In genomic region chr13:83730713-83731480, GRCm38 (mm10) we compare ENCODE assay signal across 7 mouse cellular contexts.
DNase-seq lines count a peak whose midpoint lies in the region; ATAC-seq and TF ChIP-seq lines count a peak whose summit lies in the region.

No protein-coding gene starts in this region.

- H3K4me1 ChIP-seq in G1E (ENCODE audit: insufficient read depth, low read depth, low read length), result peaks cover 12% of the 10 kb centered on the region; the same call in 1 of the 2 replicates
- H3K4me1 ChIP-seq in heart, embryonic 14.5 days (ENCODE audit: control insufficient read depth in 2 of 2, insufficient read depth in 2 of 2, low read length in 2 of 2), result peaks cover 6 to 20% of the 10 kb centered on the region in 2 experiments
- peaks cover 56% of the 10 kb centered on the region for H3K4me1 ChIP-seq in megakaryocyte, embryonic 14.5 days

- no peak for ATAC-seq in G1E (ENCODE audit: extremely low read depth, insufficient number of reproducible peaks, low FRiP score, poor library complexity, severe bottlenecking)
- peak; percentile 80 for ATAC-seq in heart, embryonic 14.5 days (ENCODE audit: insufficient number of reproducible peaks, insufficient read depth, low FRiP score, low read depth)

- peak overlapping the region; percentile 72 to 85 for H3K27ac ChIP-seq in heart, embryonic 14.5 days (replicated peaks in 1 of 2; ENCODE audit: control insufficient read depth in 1 of 2, insufficient read depth in 1 of 2, low read depth in 2 of 2, low read length in 2 of 2)
- H3K27ac ChIP-seq in layer of hippocampus, adult 2 months, result peak overlapping the region; percentile 100

- H3K27me3 ChIP-seq in G1E (ENCODE audit: insufficient read depth, low read length), result peaks cover 10% of the 10 kb centered on the region; the same call in 1 of the 2 replicates
- peaks cover 92% of the 10 kb centered on the region for H3K27me3 ChIP-seq in heart, embryonic 14.5 days (ENCODE audit: control insufficient read depth, insufficient read depth, low read length)
- H3K27me3 ChIP-seq in megakaryocyte, embryonic 14.5 days (replicated peaks), result peaks cover 96% of the 10 kb centered on the region

- H3K4me3 ChIP-seq in G1E (ENCODE audit: low read depth, low read length), result peak overlapping the region; percentile 70
- H3K4me3 ChIP-seq in heart, embryonic 14.5 days (ENCODE audit: control insufficient read depth in 1 of 2, insufficient read depth in 1 of 2, low read depth in 1 of 2, low read length in 2 of 2), result peak overlapping the region; percentile 68 to 91
- peak overlapping the region; percentile 88 for H3K4me3 ChIP-seq in layer of hippocampus, adult 2 months
- H3K4me3 ChIP-seq in megakaryocyte, embryonic 14.5 days (replicated peaks), result peak overlapping the region; percentile 91

- peak; percentile 95 for DNase-seq in A20 (ENCODE audit: low read depth, low spot score)
- peak; percentile 60 for DNase-seq in G1E (ENCODE audit: low spot score)
- peak; percentile 94 for DNase-seq in cerebellum, postnatal 25 days
- peak in 1 of 2 experiments; percentile 80 for DNase-seq in layer of hippocampus, adult 2 months (ENCODE audit: low spot score in 2 of 2)
- DNase-seq in right cerebral cortex, postnatal 4 days, result peak; percentile 73

- peak overlapping the region; percentile 88 for H3K4me2 ChIP-seq in heart, embryonic 14.5 days (ENCODE audit: low read length)

- TF ChIP-seq CTCF in G1E (IDR thresholded peaks at IDR 0.05; ENCODE audit: low read depth, low read length), result no peak
- TF ChIP-seq CTCF in layer of hippocampus, adult 2 months (conservative IDR thresholded peaks at IDR 0.05), result peak; percentile 52

- no peaks in the 10 kb centered on the region for H3K9me3 ChIP-seq in G1E (replicated peaks)
- H3K9me3 ChIP-seq in heart, embryonic 14.5 days (ENCODE audit: control insufficient read depth, low read length), result no peaks in the 10 kb centered on the region
- H3K9me3 ChIP-seq in megakaryocyte, embryonic 14.5 days, result no peaks in the 10 kb centered on the region

- WGBS in heart, embryonic 14.5 days, result under 1% methylated on average over 74 of the region's 91 CpGs

- H3K9ac ChIP-seq in heart, embryonic 14.5 days (ENCODE audit: low read length), result peak overlapping the region; percentile 81

- H3K36me3 ChIP-seq in G1E (replicated peaks), result no peaks in the 10 kb centered on the region
- no peaks in the 10 kb centered on the region for H3K36me3 ChIP-seq in heart, embryonic 14.5 days (ENCODE audit: control insufficient read depth, insufficient read depth, low read length)
- no peaks in the 10 kb centered on the region for H3K36me3 ChIP-seq in megakaryocyte, embryonic 14.5 days (replicated peaks; ENCODE audit: low read length)
